Mouse (Mus musculus): ENCODE measurements around the gene H2-DMb1. TPM values are rescaled to one million over a fixed set of nuclear protein-coding genes. Genes with fewer than 3 reads are reported as not detected.

The H2-DMb1 gene
- polyA plus RNA-seq, 1 experiment from 2014 or later = 2.6 TPM

DNA sequence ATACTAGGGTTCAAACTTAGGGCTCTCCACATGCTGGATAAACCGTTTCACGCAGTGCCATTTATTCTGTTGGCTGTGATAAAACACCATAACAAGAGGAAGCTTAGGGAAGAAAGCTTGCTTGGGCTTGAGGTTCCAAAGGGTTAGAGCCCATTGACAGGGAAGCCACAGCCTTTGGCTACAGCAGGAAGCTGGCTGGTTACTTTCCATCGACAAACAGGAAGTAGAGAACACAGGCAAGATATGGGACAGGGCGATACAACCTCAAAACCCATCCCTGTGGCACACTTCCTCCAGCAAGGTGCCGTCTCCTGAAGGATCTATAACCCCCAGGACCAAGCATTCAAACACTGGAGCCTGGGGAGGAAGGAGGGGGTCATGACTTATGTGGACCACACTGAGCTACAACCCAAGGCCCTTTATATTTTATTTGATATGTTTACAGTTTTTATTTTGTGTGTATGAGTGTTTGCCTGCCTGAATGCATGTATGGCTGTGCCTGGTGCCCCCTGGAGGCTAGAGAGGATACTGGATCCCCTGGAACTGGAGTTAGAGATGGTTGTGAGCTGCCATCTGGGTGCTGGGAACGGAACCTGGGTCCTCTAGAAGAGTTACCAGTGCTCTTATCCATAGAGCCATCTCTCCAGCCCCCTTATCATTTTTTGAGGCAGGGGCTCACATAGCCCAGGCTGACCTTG is 12.3 kb downstream of the H2-DMb1 start:
- ATAC-seq (ENCODE audit: insufficient number of reproducible peaks, insufficient read depth, low FRiP score, low TSS enrichment, low read depth) = no peak
- H3K27me3 ChIP-seq = no peaks in the 10 kb centered on the region
- WGBS = 84% methylated on average over 6 of the region's 6 CpGs

DNA sequence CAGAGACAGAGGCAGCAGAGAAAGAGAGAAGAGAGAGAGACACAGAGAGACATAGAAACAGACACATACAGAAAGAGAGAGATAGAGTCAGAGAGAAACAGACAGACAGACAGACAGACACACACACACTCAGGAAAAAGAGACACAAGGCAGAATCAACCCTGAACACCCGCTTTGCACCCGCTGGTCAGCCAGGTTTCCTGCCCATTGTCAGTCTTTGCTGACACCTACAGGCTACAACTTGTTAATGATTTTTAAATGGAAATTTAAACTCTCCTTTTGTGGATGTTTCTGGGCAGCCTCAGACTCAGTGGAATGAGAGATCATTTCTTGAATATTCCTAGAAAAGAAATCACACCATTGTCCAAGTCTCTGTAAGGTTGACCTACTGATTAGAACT is 16.4 kb downstream of the H2-DMb1 start:
- peaks cover 4% of the 10 kb centered on the region; the same call in 1 of the 2 replicates for H3K27me3 ChIP-seq
- H3K4me1 ChIP-seq = no peaks in the 10 kb centered on the region
- peaks cover 4% of the 10 kb centered on the region; the same call in 1 of the 2 replicates for H3K9me3 ChIP-seq
- H3K36me3 ChIP-seq = no peaks in the 10 kb centered on the region
- ATAC-seq (ENCODE audit: insufficient number of reproducible peaks, insufficient read depth, low FRiP score, low TSS enrichment, low read depth) = no peak
- no peak overlapping the region for H3K27ac ChIP-seq
- no peak overlapping the region for H3K9ac ChIP-seq
- H3K4me3 ChIP-seq = no peak overlapping the region
- H3K4me2 ChIP-seq = no peak overlapping the region
- 2% methylated on average over 2 of the region's 2 CpGs for WGBS

More for the DNA sequence above, 12.3 kb downstream of the H2-DMb1 start:
- Histone ChIP-seq H3K4me3 (no peak overlapping the region), H3K9me3 (peaks cover 4% of the 10 kb centered on the region; the same call in 1 of the 2 replicates), H3K36me3 (no peaks in the 10 kb centered on the region), H3K9ac (no peak overlapping the region), H3K4me1 (no peaks in the 10 kb centered on the region), H3K27ac (no peak overlapping the region), H3K4me2 (no peak overlapping the region)

GRCm38 (mm10) chr17:34170487-34170876 is 17.6 kb downstream of the H2-DMb1 start:
- no peak overlapping the region for H3K4me2 ChIP-seq
- no peak overlapping the region for H3K9ac ChIP-seq
- H3K4me1 ChIP-seq = no peaks in the 10 kb centered on the region
- ATAC-seq (ENCODE audit: insufficient number of reproducible peaks, insufficient read depth, low FRiP score, low TSS enrichment, low read depth) = no peak
- H3K27me3 ChIP-seq = peaks cover 7% of the 10 kb centered on the region; the same call in 1 of the 2 replicates
- H3K9me3 ChIP-seq = peaks cover 1% of the 10 kb centered on the region; the same call in 1 of the 2 replicates
- no peak overlapping the region for H3K27ac ChIP-seq
- no peak overlapping the region for H3K4me3 ChIP-seq
- no peaks in the 10 kb centered on the region for H3K36me3 ChIP-seq
- WGBS = 23% methylated on average over 4 of the region's 4 CpGs

DNA sequence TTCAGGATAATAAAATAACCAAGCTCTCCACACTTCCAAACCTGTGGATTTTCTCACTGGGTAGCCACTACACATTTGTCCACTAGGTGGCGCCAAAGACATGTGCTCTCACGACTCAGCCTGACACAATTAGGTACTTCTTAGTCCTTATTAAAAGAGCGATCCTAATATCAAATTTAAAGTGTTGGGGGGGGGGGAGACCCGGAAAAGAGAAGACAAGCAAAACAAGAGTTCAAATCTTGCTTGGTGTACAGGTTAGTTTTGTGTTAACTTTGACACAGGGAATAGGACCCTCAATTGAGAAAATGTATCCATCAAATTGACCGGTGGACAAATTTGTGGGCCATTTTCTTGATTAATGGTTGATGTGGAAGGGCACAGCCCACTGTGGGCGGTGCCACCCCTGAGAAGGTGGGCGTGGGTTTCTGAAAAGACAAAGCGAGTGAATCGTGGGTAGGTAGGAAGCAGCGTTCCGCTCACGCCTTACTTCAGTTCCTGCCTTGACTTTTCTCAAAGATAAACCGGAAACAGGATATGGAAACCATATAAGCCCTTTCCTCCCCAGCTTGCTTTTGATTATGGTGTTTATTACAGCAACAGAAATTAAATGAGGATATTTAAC is 18.1 kb downstream of the H2-DMb1 start:
- 38% methylated on average over 13 of the region's 13 CpGs for WGBS
- H3K9ac ChIP-seq = no peak overlapping the region
- H3K36me3 ChIP-seq = no peaks in the 10 kb centered on the region

DNA sequence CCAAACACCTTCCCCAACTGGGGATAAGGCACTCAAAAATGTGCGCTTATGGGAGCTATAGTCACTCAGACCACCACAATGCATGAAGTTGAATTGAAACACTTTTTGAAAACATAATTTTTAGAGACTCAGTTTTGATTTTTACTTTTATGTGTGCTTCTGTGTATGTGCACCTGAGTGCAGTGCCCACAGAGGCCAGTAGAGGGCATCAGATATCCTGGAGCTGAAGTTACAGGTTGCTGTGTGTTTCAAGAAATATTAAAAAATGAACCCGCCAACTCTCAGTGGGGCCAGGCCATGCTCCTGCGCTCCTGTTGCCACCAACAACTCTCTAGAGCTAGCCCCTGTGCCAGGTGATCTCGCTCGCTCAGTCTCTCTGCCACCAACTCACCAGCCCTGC is 19.7 kb downstream of the H2-DMb1 start:
- H3K4me1 ChIP-seq = no peaks in the 10 kb centered on the region
- no peak overlapping the region for H3K4me3 ChIP-seq
- no peak overlapping the region for H3K27ac ChIP-seq
- no peak for ATAC-seq (ENCODE audit: insufficient number of reproducible peaks, insufficient read depth, low FRiP score, low TSS enrichment, low read depth)
- 87% methylated on average over 5 of the region's 5 CpGs for WGBS
- no peak overlapping the region for H3K9ac ChIP-seq
- peaks cover 7% of the 10 kb centered on the region; the same call in 1 of the 2 replicates for H3K27me3 ChIP-seq
- H3K4me2 ChIP-seq = no peak overlapping the region
- peaks cover 13% of the 10 kb centered on the region; the same call in 1 of the 2 replicates for H3K9me3 ChIP-seq
- no peaks in the 10 kb centered on the region for H3K36me3 ChIP-seq

More for the DNA sequence above, 18.1 kb downstream of the H2-DMb1 start:
- Histone ChIP-seq H3K27me3 (peaks cover 7% of the 10 kb centered on the region; the same call in 1 of the 2 replicates), H3K4me2 (no peak overlapping the region), H3K4me3 (no peak overlapping the region), H3K4me1 (no peaks in the 10 kb centered on the region), H3K27ac (no peak overlapping the region), H3K9me3 (no peaks in the 10 kb centered on the region; the same call in 1 of the 2 replicates)
- ATAC-seq (ENCODE audit: insufficient number of reproducible peaks, insufficient read depth, low FRiP score, low TSS enrichment, low read depth) = no peak

DNA sequence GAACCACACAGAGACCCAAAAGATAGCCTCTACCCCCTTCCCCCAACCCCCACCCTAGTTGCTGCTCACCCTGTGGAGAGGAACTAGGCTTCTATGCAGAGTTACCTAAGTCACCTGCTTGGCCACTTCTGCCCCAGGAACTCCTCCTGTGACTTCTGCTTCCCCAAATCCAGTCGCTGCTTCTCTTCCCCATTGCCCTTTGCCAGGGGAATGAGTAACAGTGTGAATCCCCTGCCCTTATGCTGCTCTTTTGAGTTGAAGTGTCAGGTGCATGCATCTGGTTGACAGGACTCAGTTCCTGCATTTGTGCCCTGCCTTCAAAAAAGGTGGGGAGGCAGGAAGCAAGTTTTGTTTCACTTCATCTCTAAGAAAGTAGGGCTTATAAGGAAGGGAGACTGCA is 21.2 kb downstream of the H2-DMb1 start:
- WGBS = 65% methylated on average over 1 of the region's 1 CpGs

DNA sequence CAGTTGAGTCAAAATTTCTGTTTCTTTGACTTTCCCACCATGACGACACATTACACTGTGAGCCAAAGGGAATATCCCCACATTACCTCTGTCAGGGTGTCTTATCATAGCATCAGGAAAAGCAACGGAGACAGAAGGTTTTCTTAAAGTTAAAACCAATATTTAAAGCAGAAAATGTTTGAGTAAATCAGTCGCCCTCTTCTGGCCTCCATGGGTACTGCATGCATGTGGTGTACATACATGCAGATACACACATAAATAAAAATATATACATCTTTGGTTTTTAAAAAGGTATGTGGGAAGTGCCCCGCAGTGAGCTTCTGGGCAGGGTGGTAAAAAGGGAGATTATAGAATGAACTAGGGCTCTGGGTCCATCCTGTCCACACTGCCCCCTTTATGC is 24.3 kb downstream of the H2-DMb1 start:
- Histone ChIP-seq H3K9ac (no peak overlapping the region), H3K4me2 (no peak overlapping the region), H3K4me3 (no peak overlapping the region), H3K36me3 (no peaks in the 10 kb centered on the region), H3K9me3 (peaks cover 14% of the 10 kb centered on the region; the same call in 1 of the 2 replicates), H3K27me3 (peaks cover 12% of the 10 kb centered on the region), H3K4me1 (no peaks in the 10 kb centered on the region), H3K27ac (no peak overlapping the region)
- WGBS = 76% methylated on average over 4 of the region's 4 CpGs
- no peak for ATAC-seq (ENCODE audit: insufficient number of reproducible peaks, insufficient read depth, low FRiP score, low TSS enrichment, low read depth)

More for the DNA sequence above, 21.2 kb downstream of the H2-DMb1 start:
- H3K27ac ChIP-seq = no peak overlapping the region
- no peak overlapping the region for H3K4me2 ChIP-seq
- peaks cover 7% of the 10 kb centered on the region; the same call in 1 of the 2 replicates for H3K27me3 ChIP-seq
- no peaks in the 10 kb centered on the region for H3K36me3 ChIP-seq
- H3K9ac ChIP-seq = no peak overlapping the region
- peaks cover 14% of the 10 kb centered on the region; the same call in 1 of the 2 replicates for H3K9me3 ChIP-seq
- no peak for ATAC-seq (ENCODE audit: insufficient number of reproducible peaks, insufficient read depth, low FRiP score, low TSS enrichment, low read depth)
- no peaks in the 10 kb centered on the region for H3K4me1 ChIP-seq
- no peak overlapping the region for H3K4me3 ChIP-seq

GRCm38 (mm10) chr17:34179019-34179418 is 26.1 kb downstream of the H2-DMb1 start:
- Histone ChIP-seq H3K27me3 (peaks cover 22% of the 10 kb centered on the region), H3K9me3 (0 out of 2 replicates have a peak, but pooled peaks cover 14% of the 10 kb centered on the region), H3K9ac (no peak overlapping the region), H3K4me2 (no peak overlapping the region), H3K4me1 (no peaks in the 10 kb centered on the region), H3K27ac (no peak overlapping the region), H3K4me3 (no peak overlapping the region), H3K36me3 (no peaks in the 10 kb centered on the region)
- WGBS = 61% methylated on average over 6 of the region's 6 CpGs
- no peak for ATAC-seq (ENCODE audit: insufficient number of reproducible peaks, insufficient read depth, low FRiP score, low TSS enrichment, low read depth)

DNA sequence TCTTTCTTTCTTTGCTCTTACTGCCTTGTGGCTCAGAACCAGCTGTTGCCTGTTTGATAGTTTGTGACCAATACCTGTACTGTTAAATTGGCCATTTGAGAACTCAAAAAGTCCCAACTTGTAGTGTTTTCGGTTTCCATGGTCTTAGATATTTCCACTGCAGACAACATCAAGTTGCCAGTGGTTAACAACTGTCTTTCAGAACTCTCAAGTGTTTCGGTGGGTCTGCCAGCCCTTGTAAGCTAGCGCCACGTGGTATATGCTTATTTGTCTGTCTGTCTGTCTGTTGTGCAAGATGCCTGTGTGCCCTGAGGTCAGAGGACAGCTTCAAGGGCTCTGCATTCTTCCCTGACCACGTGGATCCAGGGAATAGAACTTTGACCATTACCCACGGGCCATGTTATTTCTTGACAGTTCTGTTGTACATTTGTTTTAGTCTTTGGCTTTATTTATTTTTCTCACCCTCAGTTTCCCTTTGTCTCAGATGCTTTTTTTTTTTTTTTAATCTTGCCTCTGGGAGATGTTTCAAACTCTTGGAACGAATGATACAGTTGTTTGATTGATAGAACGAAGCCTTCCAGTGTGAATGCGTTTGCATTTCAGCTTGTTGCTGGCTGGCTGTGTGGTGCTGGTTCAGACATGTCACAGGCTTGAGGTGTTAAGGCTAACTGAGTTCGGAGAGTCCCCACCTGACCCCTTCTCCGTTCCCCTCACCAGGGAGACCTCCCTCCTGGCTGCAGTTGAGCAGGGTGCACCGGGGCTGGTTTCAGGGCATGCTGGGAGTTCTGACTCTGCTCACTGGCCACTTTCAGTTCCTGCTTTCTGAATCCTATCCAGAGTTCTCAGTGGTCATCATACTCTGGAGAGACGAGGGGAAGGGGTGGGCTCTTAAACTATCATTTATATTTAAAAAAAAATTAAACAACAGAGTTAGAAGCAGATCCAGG is 27.3 kb downstream of the H2-DMb1 start:
- Histone ChIP-seq H3K36me3 (no peaks in the 10 kb centered on the region), H3K27ac (no peak overlapping the region), H3K9me3 (0 out of 2 replicates have a peak, but pooled peaks cover 14% of the 10 kb centered on the region), H3K9ac (no peak overlapping the region), H3K4me3 (no peak overlapping the region), H3K4me2 (no peak overlapping the region), H3K4me1 (no peaks in the 10 kb centered on the region), H3K27me3 (peaks cover 28% of the 10 kb centered on the region)
- no peak for ATAC-seq (ENCODE audit: insufficient number of reproducible peaks, insufficient read depth, low FRiP score, low TSS enrichment, low read depth)
- 67% methylated on average over 13 of the region's 13 CpGs for WGBS

- no peaks in the 10 kb centered on the region for H3K36me3 ChIP-seq
- H3K9ac ChIP-seq = no peak overlapping the region
- no peak overlapping the region for H3K4me2 ChIP-seq
- peaks cover 54% of the 10 kb centered on the region for H3K27me3 ChIP-seq
- 75% methylated on average over 15 of the region's 15 CpGs for WGBS
- no peak overlapping the region for H3K27ac ChIP-seq
- ATAC-seq (ENCODE audit: insufficient number of reproducible peaks, insufficient read depth, low FRiP score, low TSS enrichment, low read depth) = no peak
- H3K9me3 ChIP-seq = no peaks in the 10 kb centered on the region
- H3K4me1 ChIP-seq = peaks cover 14% of the 10 kb centered on the region
- no peak overlapping the region for H3K4me3 ChIP-seq
These were observed 30.8 kb downstream of the H2-DMb1 start for GRCm38 (mm10) chr17:34183564-34184219.

DNA sequence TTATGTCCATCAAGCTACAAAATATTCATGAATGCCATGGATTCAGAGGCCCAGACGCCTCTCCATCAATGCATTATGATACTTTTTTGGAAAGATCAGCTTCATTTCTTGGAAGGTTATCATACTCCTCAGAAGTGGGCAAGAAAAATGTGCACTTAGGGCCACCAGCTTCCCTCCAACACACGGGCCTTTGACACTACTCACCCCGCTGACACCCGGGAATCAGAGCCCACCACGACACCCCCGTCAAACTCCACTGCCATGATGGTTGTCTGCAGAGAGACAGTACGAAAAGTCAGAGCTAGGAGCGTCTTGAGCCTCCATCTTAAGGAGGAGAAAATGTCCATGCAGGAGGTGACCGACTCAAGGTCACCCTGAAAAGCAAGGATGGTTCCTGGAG is 32.7 kb downstream of the H2-DMb1 start:
- H3K36me3 ChIP-seq = no peaks in the 10 kb centered on the region
- no peak overlapping the region for H3K27ac ChIP-seq
- no peaks in the 10 kb centered on the region for H3K9me3 ChIP-seq
- peaks cover 14% of the 10 kb centered on the region for H3K4me1 ChIP-seq
- no peak for ATAC-seq (ENCODE audit: insufficient number of reproducible peaks, insufficient read depth, low FRiP score, low TSS enrichment, low read depth)
- no peak overlapping the region for H3K4me2 ChIP-seq
- H3K27me3 ChIP-seq = peaks cover 72% of the 10 kb centered on the region
- 85% methylated on average over 9 of the region's 9 CpGs for WGBS
- H3K9ac ChIP-seq = no peak overlapping the region
- no peak overlapping the region for H3K4me3 ChIP-seq

Measured in embryonic facial prominence, embryonic 13.5 days (tissue).